Mouse (Mus musculus): ENCODE measurements around the gene Stxbp1. TPM values are rescaled to one million over a fixed set of nuclear protein-coding genes. Genes with fewer than 3 reads are reported as not detected.

Gene Stxbp1
- total and polyA plus RNA-seq, 2 experiments from 2014 or later, result 12.6 to 23.5 TPM

GRCm38 (mm10) chr2:32756674-32757055 is 90.4 kb downstream of the Stxbp1 start:
- Histone ChIP-seq H3K36me3 (replicated peaks; ENCODE audit: control insufficient read depth, insufficient read depth, low read length) (peaks cover 49% of the 10 kb centered on the region), H3K4me1 (ENCODE audit: control insufficient read depth, insufficient read depth) (no peaks in the 10 kb centered on the region), H3K4me2 (ENCODE audit: low read depth, low read length) (0 out of 2 replicates have a peak overlapping the region, but pooled peaks have one; percentile 65), H3K27me3 (ENCODE audit: control insufficient read depth, insufficient read depth, low read length) (no peaks in the 10 kb centered on the region), H3K9me3 (replicated peaks; ENCODE audit: control insufficient read depth, low read length) (no peaks in the 10 kb centered on the region), H3K27ac (ENCODE audit: low read depth) (no peak overlapping the region), H3K4me3 (ENCODE audit: low read depth, low read length) (peak overlapping the region; percentile 60; the same call in 1 of the 2 replicates), H3K9ac (replicated peaks; ENCODE audit: low read depth, low read length) (no peak overlapping the region)
- no peak for ATAC-seq (ENCODE audit: insufficient read depth, low read depth)
- no peak for DNase-seq (ENCODE audit: low spot score)
- WGBS, result 32% methylated on average over 6 of the region's 6 CpGs
- TF ChIP-seq EP300 (IDR thresholded peaks at IDR 0.05; ENCODE audit: low read depth) (no peak; the same call in 1 of the 2 replicates), CTCF (IDR thresholded peaks at IDR 0.05; ENCODE audit: low read depth) (no peak)

- no peak for ATAC-seq (ENCODE audit: insufficient read depth, low read depth)
- Histone ChIP-seq H3K9ac (replicated peaks; ENCODE audit: low read depth, low read length) (no peak overlapping the region), H3K27me3 (ENCODE audit: control insufficient read depth, insufficient read depth, low read length) (no peaks in the 10 kb centered on the region), H3K4me3 (ENCODE audit: low read depth, low read length) (no peak overlapping the region), H3K27ac (ENCODE audit: low read depth) (no peak overlapping the region), H3K4me1 (ENCODE audit: control insufficient read depth, insufficient read depth) (no peaks in the 10 kb centered on the region), H3K36me3 (replicated peaks; ENCODE audit: control insufficient read depth, insufficient read depth, low read length) (peaks cover 52% of the 10 kb centered on the region), H3K9me3 (replicated peaks; ENCODE audit: control insufficient read depth, low read length) (no peaks in the 10 kb centered on the region), H3K4me2 (ENCODE audit: low read depth, low read length) (peak overlapping the region; percentile 64)
- peak; percentile 27 for DNase-seq (ENCODE audit: low spot score)
- TF ChIP-seq CTCF (IDR thresholded peaks at IDR 0.05; ENCODE audit: low read depth) (peak; percentile 35), EP300 (IDR thresholded peaks at IDR 0.05; ENCODE audit: low read depth) (no peak)
- WGBS, result 60% methylated on average over 10 of the region's 10 CpGs
Observed at GRCm38 (mm10) chr2:32752181-32752580, 94.9 kb downstream of the Stxbp1 start.

- TF ChIP-seq CTCF (IDR thresholded peaks at IDR 0.05; ENCODE audit: low read depth) (no peak), EP300 (IDR thresholded peaks at IDR 0.05; ENCODE audit: low read depth) (no peak)
- no peak; the same call in 1 of the 2 replicates for ATAC-seq (ENCODE audit: insufficient read depth, low read depth)
- Histone ChIP-seq H3K4me3 (ENCODE audit: low read depth, low read length) (peak overlapping the region; percentile 41), H3K9ac (replicated peaks; ENCODE audit: low read depth, low read length) (no peak overlapping the region), H3K9me3 (replicated peaks; ENCODE audit: control insufficient read depth, low read length) (no peaks in the 10 kb centered on the region), H3K4me1 (ENCODE audit: control insufficient read depth, insufficient read depth) (no peaks in the 10 kb centered on the region), H3K27me3 (ENCODE audit: control insufficient read depth, insufficient read depth, low read length) (no peaks in the 10 kb centered on the region), H3K36me3 (replicated peaks; ENCODE audit: control insufficient read depth, insufficient read depth, low read length) (peaks cover 57% of the 10 kb centered on the region), H3K27ac (ENCODE audit: low read depth) (no peak overlapping the region), H3K4me2 (ENCODE audit: low read depth, low read length) (peak overlapping the region; percentile 64)
- WGBS, result 38% methylated on average over 10 of the region's 10 CpGs
- DNase-seq (ENCODE audit: low spot score), result no peak
Observed at GRCm38 (mm10) chr2:32751665-32752033, 95.4 kb downstream of the Stxbp1 start.

GRCm38 (mm10) chr2:32750887-32751664 is 96.0 kb downstream of the Stxbp1 start:
- ATAC-seq (ENCODE audit: insufficient read depth, low read depth) (peak; percentile 95), DNase-seq (ENCODE audit: low spot score) (peak; percentile 66)
- Histone ChIP-seq H3K9ac (replicated peaks; ENCODE audit: low read depth, low read length) (0 out of 2 replicates have a peak overlapping the region, but pooled peaks have one; percentile 20), H3K9me3 (replicated peaks; ENCODE audit: control insufficient read depth, low read length) (no peaks in the 10 kb centered on the region), H3K4me1 (ENCODE audit: control insufficient read depth, insufficient read depth) (no peaks in the 10 kb centered on the region), H3K36me3 (replicated peaks; ENCODE audit: control insufficient read depth, insufficient read depth, low read length) (peaks cover 61% of the 10 kb centered on the region), H3K27me3 (ENCODE audit: control insufficient read depth, insufficient read depth, low read length) (no peaks in the 10 kb centered on the region), H3K27ac (ENCODE audit: low read depth) (no peak overlapping the region), H3K4me3 (ENCODE audit: low read depth, low read length) (peak overlapping the region; percentile 41), H3K4me2 (ENCODE audit: low read depth, low read length) (peak overlapping the region; percentile 64)
- TF ChIP-seq EP300 (IDR thresholded peaks at IDR 0.05; ENCODE audit: low read depth) (no peak), CTCF (IDR thresholded peaks at IDR 0.05; ENCODE audit: low read depth) (no peak)
- 21% methylated on average over 31 of the region's 31 CpGs for WGBS

- Histone ChIP-seq H3K4me1 (ENCODE audit: control insufficient read depth, insufficient read depth) (no peaks in the 10 kb centered on the region), H3K9ac (replicated peaks; ENCODE audit: low read depth, low read length) (no peak overlapping the region), H3K27me3 (ENCODE audit: control insufficient read depth, insufficient read depth, low read length) (no peaks in the 10 kb centered on the region), H3K9me3 (replicated peaks; ENCODE audit: control insufficient read depth, low read length) (no peaks in the 10 kb centered on the region), H3K4me2 (ENCODE audit: low read depth, low read length) (no peak overlapping the region), H3K27ac (ENCODE audit: low read depth) (no peak overlapping the region), H3K36me3 (replicated peaks; ENCODE audit: control insufficient read depth, insufficient read depth, low read length) (peaks cover 70% of the 10 kb centered on the region), H3K4me3 (ENCODE audit: low read depth, low read length) (no peak overlapping the region)
- TF ChIP-seq CTCF (IDR thresholded peaks at IDR 0.05; ENCODE audit: low read depth), result 0 out of 2 replicates have a peak, but pooled peaks have one; percentile 8
- no peak for TF ChIP-seq EP300 (IDR thresholded peaks at IDR 0.05; ENCODE audit: low read depth)
- WGBS, result 79% methylated on average over 7 of the region's 7 CpGs
- DNase-seq (ENCODE audit: low spot score) (no peak), ATAC-seq (ENCODE audit: insufficient read depth, low read depth) (no peak)
Observed at GRCm38 (mm10) chr2:32750199-32750598, 96.8 kb downstream of the Stxbp1 start.

Measured in heart, postnatal 0 days (tissue).